Mouse (Mus musculus) layer of hippocampus, adult 11-12 months (tissue): Measurements from ENCODE around the gene Rtn4r.
"Not testable (repeated sequence)": the region's sequence is repeated elsewhere in the genome, so short reads cannot be mapped to it uniquely, and the experiment has no call there.

ENCODE experiments used
- DNase-seq: peaks from one replicate; pipeline ENCODE4 v3.0.0; 2022; ENCODE audit warnings: low spot score

Rtn4r gene

GRCm38 (mm10) chr16:18194208-18194985 is 67.0 kb downstream of the Rtn4r start:
- no peak for DNase-seq

- DNase-seq, result peak; percentile 65
These were observed 67.6 kb downstream of the Rtn4r start for GRCm38 (mm10) chr16:18195068-18195467.

- DNase-seq, result not testable (repeated sequence)
These were observed 68.1 kb downstream of the Rtn4r start for GRCm38 (mm10) chr16:18195561-18195960.

- DNase-seq, result no peak
These were observed 70.4 kb downstream of the Rtn4r start for GRCm38 (mm10) chr16:18197881-18198280.

GRCm38 (mm10) chr16:18198365-18199098 is 71.1 kb downstream of the Rtn4r start:
- DNase-seq, result no peak

GRCm38 (mm10) chr16:18200062-18200461 is 72.6 kb downstream of the Rtn4r start:
- no peak for DNase-seq

- DNase-seq, result no peak
These were observed 74.2 kb downstream of the Rtn4r start for GRCm38 (mm10) chr16:18201620-18202019.
